Mouse (Mus musculus) G1E (cell line): ENCODE measurements around the gene 1700001J03Rik.
"Not testable (repeated sequence)": the region's sequence is repeated elsewhere in the genome, so short reads cannot be mapped to it uniquely, and the experiment has no call there.

Experiments used
- CTCF ChIP-seq: IDR thresholded peaks from 2 replicates; pipeline ENCODE4 v1.5.1; 2012; ENCODE audit warnings: low read depth, low read length, inconsistent platforms, mixed read lengths
- GATA1 ChIP-seq: IDR thresholded peaks from 2 replicates; pipeline ENCODE4 v1.6.1; 2012; ENCODE audit warnings: borderline replicate concordance, low read length, inconsistent platforms, mixed read lengths
- GATA2 ChIP-seq: IDR thresholded peaks from 2 replicates; pipeline ENCODE4 v1.6.1; 2012; ENCODE audit warnings: low read depth, low read length, inconsistent platforms, borderline replicate concordance
- POLR2AphosphoS5 ChIP-seq: IDR thresholded peaks from 2 replicates; pipeline ENCODE4 v1.6.1; 2012; ENCODE audit warnings: low read depth, low read length, inconsistent platforms; ENCODE audit not compliant: insufficient replicate concordance

DNA sequence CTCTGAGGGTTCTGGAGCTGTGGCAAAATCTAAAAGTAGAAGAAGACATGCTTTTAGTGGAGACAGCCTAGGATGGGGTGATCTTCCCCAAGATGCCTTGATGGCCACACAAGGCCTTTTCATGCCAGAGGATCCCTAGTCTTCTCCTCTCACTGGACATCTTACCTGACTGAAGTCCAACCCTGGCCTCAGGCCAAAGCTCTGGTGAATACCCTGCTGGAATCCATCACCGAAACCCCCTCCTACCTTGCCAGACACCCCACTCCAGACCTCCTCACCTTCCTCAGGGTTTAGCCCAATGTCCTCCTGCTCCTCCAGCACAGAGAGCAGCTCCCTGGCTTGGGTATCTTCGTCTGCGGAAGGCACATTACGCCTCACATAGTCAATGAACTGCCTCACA lies 26.8 kb downstream of the 1700001J03Rik start:
- TF ChIP-seq POLR2AphosphoS5, CTCF, GATA2, GATA1: not testable (repeated sequence)
